Mouse (Mus musculus): ENCODE data around the gene Pafah1b1. TPM values are rescaled to one million over a fixed set of nuclear protein-coding genes. Genes with fewer than 3 reads are reported as not detected.

Gene Pafah1b1
- polyA plus RNA-seq, 1 experiment from 2014 or later: 54.3 TPM

DNA sequence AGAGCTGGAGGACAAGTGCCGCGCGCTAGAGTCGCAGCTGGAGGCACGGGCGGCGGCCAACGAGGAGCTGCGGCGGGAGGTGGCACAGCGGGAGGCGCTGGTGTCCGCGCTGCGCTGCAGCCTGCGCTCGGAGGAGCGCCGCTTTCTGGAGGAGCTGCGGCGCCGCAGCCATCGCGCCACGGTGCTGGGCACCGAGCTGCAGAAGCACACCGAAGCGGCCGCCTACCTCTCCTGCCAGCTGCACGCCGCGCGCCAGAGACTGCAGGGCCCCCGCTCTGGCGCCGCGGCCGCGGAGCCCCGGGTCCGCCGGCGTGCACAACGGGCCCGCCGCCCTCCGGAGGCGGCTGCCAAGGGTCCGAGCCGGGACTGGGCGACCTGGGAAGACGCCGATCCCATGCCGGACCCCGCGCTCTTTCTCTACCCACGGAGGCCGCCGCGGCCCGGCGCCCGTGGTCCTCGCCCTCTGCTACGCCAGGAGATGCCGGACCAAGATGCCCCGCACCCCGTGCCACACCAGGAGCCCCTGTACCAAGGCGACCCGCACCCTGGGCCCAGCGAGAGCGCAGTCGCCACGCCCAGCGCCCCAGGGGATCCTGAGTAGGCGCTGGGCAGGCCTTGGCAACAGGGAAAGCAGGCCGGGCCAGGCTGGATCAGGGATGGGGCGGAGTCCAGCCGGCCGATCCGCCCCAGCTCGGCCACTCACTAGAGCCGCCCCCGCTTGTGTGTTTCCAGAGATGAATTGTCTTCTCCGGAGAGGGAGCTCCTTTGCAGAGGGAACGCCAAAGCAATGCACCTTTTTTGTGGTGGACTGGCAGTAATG, 86.3 kb downstream of the Pafah1b1 start:
- 2% methylated on average over 86 of the region's 86 CpGs for WGBS (ENCODE audit: insufficient replicate concordance)
- Histone ChIP-seq H3K36me3 (peaks cover 54% of the 10 kb centered on the region), H3K27me3 (replicated peaks) (peaks cover 81% of the 10 kb centered on the region)

DNA sequence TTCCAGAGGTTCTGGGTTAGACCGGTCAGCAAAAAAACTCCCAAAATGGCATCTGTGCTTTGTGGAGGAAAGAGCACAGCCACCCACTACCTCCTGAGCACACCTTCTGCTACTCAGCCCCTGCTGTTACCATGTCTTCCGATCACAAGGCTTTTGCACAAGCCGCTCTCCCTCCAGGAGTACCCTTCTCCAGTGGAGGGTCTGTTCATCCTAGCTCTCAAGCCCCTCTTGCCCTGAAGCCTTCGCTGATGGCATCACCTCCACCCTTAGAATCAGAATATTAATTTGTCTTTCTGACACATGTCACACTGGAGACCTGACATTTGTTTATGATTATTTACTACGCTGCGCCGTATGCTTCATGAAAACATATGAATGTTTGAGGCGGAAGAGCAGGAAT, 87.0 kb downstream of the Pafah1b1 start:
- Histone ChIP-seq H3K9ac (peak overlapping the region; percentile 63; the same call in 1 of the 2 replicates), H3K36me3 (peaks cover 61% of the 10 kb centered on the region), H3K4me1 (peaks cover 26% of the 10 kb centered on the region), H3K27me3 (replicated peaks) (peaks cover 76% of the 10 kb centered on the region), H3K4me2 (peak overlapping the region; percentile 82), H3K27ac (no peak overlapping the region), H3K4me3 (peak overlapping the region; percentile 58), H3K9me3 (replicated peaks) (no peaks in the 10 kb centered on the region)
- ATAC-seq: no peak
- WGBS (ENCODE audit: insufficient replicate concordance): 40% methylated on average over 8 of the region's 8 CpGs

More for the DNA sequence above, 86.3 kb downstream of the Pafah1b1 start:
- peaks cover 26% of the 10 kb centered on the region for H3K4me1 ChIP-seq
- H3K9ac ChIP-seq: peak overlapping the region; percentile 63
- peak overlapping the region; percentile 58 for H3K4me3 ChIP-seq
- peak; percentile 65 for ATAC-seq
- no peaks in the 10 kb centered on the region for H3K9me3 ChIP-seq (replicated peaks)
- H3K4me2 ChIP-seq: peak overlapping the region; percentile 82
- peak overlapping the region; percentile 27; the same call in 1 of the 2 replicates for H3K27ac ChIP-seq

DNA sequence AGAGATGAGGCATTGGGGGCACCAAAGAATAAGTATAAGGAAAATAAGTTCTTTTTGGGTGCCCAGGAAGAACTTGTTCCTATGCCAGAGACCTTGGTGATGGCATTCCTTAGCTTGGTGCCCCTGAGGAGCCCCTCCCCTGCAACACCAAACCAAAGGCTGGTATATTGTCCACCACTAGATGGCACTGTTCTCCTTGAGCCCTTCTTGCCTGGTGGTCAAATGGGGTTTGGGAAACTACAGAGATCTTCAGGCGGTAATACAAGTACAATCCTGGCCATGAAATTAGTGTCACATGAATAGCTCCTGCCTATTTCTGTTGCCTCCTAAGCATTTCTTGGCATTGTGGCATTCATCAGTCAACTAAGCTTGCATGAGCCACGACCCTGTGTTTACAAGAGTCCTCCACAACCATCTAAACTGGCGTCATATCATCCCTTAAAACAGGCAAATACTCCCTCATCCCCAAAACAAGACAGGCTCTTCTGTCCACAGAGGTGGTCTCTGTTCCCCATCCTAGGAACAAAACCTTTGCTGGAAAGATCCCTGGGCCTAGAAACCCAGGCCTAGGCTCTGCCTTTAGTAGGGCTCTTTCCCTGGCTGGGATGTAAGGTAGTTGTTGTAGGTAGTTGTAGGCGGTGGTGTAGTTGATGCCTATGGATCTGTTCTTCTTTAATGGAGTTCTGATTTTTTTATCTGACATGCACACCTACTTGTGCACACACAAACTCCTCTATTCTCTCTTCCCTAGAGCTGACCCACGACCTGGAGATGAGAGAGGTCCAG, 89.8 kb downstream of the Pafah1b1 start:
- Histone ChIP-seq H3K36me3 (peaks cover 87% of the 10 kb centered on the region), H3K4me3 (no peak overlapping the region), H3K4me2 (no peak overlapping the region), H3K27ac (no peak overlapping the region), H3K9ac (no peak overlapping the region), H3K9me3 (replicated peaks) (no peaks in the 10 kb centered on the region), H3K4me1 (peaks cover 26% of the 10 kb centered on the region), H3K27me3 (replicated peaks) (peaks cover 48% of the 10 kb centered on the region)
- no peak for ATAC-seq
- 65% methylated on average over 5 of the region's 5 CpGs for WGBS (ENCODE audit: insufficient replicate concordance)

DNA sequence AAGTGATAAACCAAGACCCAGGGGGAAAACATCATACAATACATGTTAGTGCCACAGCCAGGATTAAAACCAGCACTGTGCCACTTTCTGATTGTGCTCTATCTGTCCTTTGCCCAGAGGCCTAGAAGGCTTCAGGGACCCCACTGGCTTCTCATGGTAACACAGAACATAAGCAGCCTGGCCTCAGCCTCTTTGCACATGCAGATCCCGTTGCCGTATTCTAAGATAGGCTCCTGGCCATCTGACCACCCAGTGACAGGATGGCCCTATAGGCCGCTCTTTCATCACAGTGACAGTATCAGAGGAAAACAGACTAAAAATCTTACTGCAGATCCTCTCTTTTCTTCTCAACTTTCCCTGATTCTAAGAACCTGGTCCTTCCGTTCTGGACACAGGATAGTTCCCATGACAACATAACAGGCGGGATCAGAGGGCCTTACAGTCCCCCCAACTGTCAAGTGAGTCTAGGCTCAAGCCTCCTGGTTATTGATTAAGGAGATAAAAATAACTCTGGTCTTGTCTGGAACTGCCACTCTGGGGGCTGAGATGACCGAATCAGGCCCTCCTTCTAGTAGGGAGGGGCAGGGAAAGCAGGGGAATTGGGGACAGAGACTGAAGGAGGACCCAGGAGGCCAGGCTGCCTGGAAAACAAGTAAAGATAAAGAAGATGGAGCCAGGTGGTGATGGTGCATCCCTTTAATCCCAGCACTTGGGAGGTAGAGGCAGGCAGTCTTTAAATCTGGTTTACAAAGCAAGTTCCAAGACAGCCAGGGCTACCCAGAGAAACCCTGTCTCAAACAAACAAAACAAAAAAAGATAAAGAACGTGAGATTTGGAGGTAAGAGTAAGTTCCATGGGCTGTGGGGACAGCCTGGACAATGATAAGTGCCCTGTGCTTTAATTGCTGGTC, 92.3 kb downstream of the Pafah1b1 start:
- H3K4me3 ChIP-seq: no peak overlapping the region
- H3K27ac ChIP-seq: no peak overlapping the region
- H3K4me1 ChIP-seq: peaks cover under 1% of the 10 kb centered on the region
- H3K36me3 ChIP-seq: peaks cover 87% of the 10 kb centered on the region
- no peak for ATAC-seq
- peaks cover 23% of the 10 kb centered on the region for H3K27me3 ChIP-seq (replicated peaks)
- no peak overlapping the region for H3K9ac ChIP-seq
- no peak overlapping the region for H3K4me2 ChIP-seq
- no peaks in the 10 kb centered on the region for H3K9me3 ChIP-seq (replicated peaks)
- WGBS (ENCODE audit: insufficient replicate concordance): 64% methylated on average over 7 of the region's 7 CpGs

DNA sequence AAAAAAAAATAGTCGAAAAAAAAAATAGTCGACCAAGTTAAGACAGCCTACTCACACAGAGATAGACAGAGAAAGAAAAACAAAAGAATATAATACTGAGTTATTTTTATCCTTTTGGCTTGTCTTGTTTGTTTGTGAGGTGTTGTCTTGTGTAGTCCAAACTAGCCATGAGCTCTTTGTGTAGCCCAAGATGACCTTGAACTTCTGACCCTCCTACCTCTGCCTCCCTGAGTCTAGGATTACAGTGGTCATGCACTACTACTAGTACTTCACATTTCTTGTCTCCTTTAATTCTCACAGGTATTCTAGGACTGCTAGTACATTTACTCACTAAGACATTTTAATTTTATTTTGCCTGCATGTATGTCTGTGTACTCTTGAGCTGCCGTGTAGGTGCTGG, 97.0 kb downstream of the Pafah1b1 start:
- H3K27me3 ChIP-seq (replicated peaks): no peaks in the 10 kb centered on the region
- peaks cover 32% of the 10 kb centered on the region for H3K4me1 ChIP-seq
- H3K9me3 ChIP-seq (replicated peaks): no peaks in the 10 kb centered on the region
- H3K4me3 ChIP-seq: no peak overlapping the region
- H3K27ac ChIP-seq: no peak overlapping the region
- 56% methylated on average over 3 of the region's 3 CpGs for WGBS (ENCODE audit: insufficient replicate concordance)
- ATAC-seq: no peak
- no peak overlapping the region for H3K9ac ChIP-seq
- H3K4me2 ChIP-seq: no peak overlapping the region
- H3K36me3 ChIP-seq: peaks cover 90% of the 10 kb centered on the region

DNA sequence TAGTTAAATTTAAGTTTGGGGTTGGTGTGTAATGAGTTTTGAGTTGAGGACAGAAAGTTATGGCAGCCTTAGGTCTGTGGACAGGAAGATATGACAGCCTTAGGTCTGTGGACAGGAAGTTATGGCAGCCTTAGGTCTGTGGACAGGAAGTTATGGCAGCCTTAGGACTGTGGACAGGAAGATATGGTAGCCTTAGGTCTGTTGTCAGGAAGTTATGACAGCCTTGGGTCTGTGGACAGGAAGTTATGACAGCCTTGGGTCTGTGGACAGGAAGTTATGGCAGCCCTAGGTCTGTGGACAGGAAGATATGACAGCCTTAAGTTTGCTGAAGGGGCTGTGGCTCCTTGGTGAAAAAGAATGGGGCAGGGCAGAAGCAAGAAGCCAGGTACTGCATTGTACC, 99.1 kb downstream of the Pafah1b1 start:
- peaks cover 10% of the 10 kb centered on the region for H3K27me3 ChIP-seq (replicated peaks)
- no peaks in the 10 kb centered on the region for H3K9me3 ChIP-seq (replicated peaks)
- H3K36me3 ChIP-seq: peaks cover 74% of the 10 kb centered on the region
- H3K4me3 ChIP-seq: no peak overlapping the region
- peaks cover 54% of the 10 kb centered on the region for H3K4me1 ChIP-seq
- H3K9ac ChIP-seq: no peak overlapping the region
- no peak for ATAC-seq
- H3K27ac ChIP-seq: peak overlapping the region; percentile 97
- no peak overlapping the region for H3K4me2 ChIP-seq

Other genes with a start within 250 kb of the Pafah1b1 start
- gene Rap1gap2, start 113.8 kb downstream of the Pafah1b1 start, polyA plus RNA-seq (2016; fragmentation: Nextera tagmentation; extraction: Ambion mirVana): 0.96 and 1.4 TPM in 2 replicates
- 14.7 and 16.0 TPM in 2 replicates for gene Ccdc92b, start 105.1 kb downstream of the Pafah1b1 start, polyA plus RNA-seq (2016; fragmentation: Nextera tagmentation; extraction: Ambion mirVana)
- gene Cluh, start 75.2 kb downstream of the Pafah1b1 start, polyA plus RNA-seq (2016; fragmentation: Nextera tagmentation; extraction: Ambion mirVana): 49.6 and 50.1 TPM in 2 replicates
- gene Mettl16, start 46.2 kb upstream of the Pafah1b1 start, polyA plus RNA-seq (2016; fragmentation: Nextera tagmentation; extraction: Ambion mirVana): 44.3 and 46.6 TPM in 2 replicates
- 1.9 and 2.0 TPM in 2 replicates for gene Mnt, start 106.2 kb upstream of the Pafah1b1 start, polyA plus RNA-seq (2016; fragmentation: Nextera tagmentation; extraction: Ambion mirVana)
- 2.6 and 2.9 TPM in 2 replicates for gene Sgsm2, start 172.4 kb upstream of the Pafah1b1 start, polyA plus RNA-seq (2016; fragmentation: Nextera tagmentation; extraction: Ambion mirVana)
- gene Tsr1, start 173.4 kb upstream of the Pafah1b1 start, polyA plus RNA-seq (2016; fragmentation: Nextera tagmentation; extraction: Ambion mirVana): 45.5 and 47.1 TPM in 2 replicates
- 7.7 and 7.8 TPM in 2 replicates for gene Smg6, start 201.2 kb upstream of the Pafah1b1 start, polyA plus RNA-seq (2016; fragmentation: Nextera tagmentation; extraction: Ambion mirVana)
- 4.9 and 6.5 TPM in 2 replicates for gene Srr, start 201.3 kb upstream of the Pafah1b1 start, polyA plus RNA-seq (2016; fragmentation: Nextera tagmentation; extraction: Ambion mirVana)

All from liver, embryonic 12.5 days (tissue).